Mouse (Mus musculus) gastrocnemius, adult 18-20 months (tissue): ENCODE data around the gene Olfr1264. TPM values are rescaled to one million over a fixed set of nuclear protein-coding genes. Genes with fewer than 3 reads are reported as not detected.

Experiments
- DNase-seq: peaks from one replicate; pipeline ENCODE4 v3.0.0; 2021; ENCODE audit warnings: low spot score
- long read RNA-seq, 2 experiments: library from polyadenylated mRNA; stranded (forward); transcript quantifications; one replicate each; pipeline ENCODE4 v2.0.0; 2021
- total RNA-seq, 2 experiments: library from RNA; stranded (reverse); gene quantifications; 2 replicates each; pipeline ENCODE4 v1.2.3; 2021

The Olfr1264 gene
- not detected for total RNA-seq
- long read RNA-seq, experiment 1 = 0 reads
- long read RNA-seq, experiment 2 = 0 reads

GRCm38 (mm10) chr2:90025477-90025876 is at the start of gene Olfr1264:
Olfr1264 (minus strand) TSS chr2:90025577.
- DNase-seq = no peak

DNA sequence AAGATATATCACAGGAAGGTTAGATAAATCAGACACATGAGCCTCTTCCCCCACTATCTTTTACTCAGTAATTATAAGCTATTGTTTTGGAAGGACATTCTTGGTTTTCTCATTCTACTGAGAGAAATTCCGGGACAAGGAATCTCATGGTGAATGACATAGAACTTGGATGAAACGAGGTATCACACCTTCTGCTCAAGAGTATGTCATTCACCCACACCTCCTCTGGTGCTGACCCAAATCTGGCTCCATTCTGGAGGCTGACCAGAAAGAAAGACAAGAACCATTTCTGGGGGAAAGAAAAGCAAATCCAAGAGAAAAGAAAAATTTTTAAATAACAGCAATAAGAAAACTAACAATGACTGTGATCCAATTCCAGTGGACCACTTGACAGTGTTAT is 44.7 kb upstream of the Olfr1264 start:
- DNase-seq = no peak

- no peak for DNase-seq
Observed at GRCm38 (mm10) chr2:90063494-90063893, 38.1 kb upstream of the Olfr1264 start, which contains the start of gene Olfr140. Olfr140 (minus strand) TSS chr2:90063594.

GRCm38 (mm10) chr2:90035037-90035436 is 9.7 kb upstream of the Olfr1264 start, which contains the start of gene Olfr1265:
Olfr1265 (plus strand) TSS chr2:90035337.
- no peak for DNase-seq

DNA sequence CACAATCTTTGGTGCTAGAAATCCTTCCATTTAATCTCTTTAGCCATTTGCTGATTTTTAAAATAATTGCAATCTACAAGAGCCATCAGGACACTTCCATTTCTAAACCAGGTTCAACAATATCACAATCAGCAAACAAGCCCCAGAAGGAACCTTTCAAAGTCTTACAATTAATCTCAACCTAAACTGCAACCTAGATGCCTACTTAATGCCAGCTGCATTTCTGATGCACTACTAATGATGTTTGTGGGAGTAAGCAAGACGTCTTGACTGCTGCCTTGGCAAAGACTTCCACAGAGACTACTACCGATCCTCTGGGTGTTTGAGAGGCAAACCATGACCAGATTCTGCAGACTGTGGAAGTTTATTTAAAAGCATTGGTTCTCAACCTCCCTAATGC is 13.5 kb downstream of the Olfr1264 start, which contains the start of gene Olfr1263:
Olfr1263 (plus strand) TSS at position 301 of the 400 bp plus-strand sequence.
- no peak for DNase-seq

- DNase-seq = no peak
Observed at GRCm38 (mm10) chr2:89999845-90000244, 25.5 kb downstream of the Olfr1264 start, which contains the start of gene Olfr1262. Olfr1262 (plus strand) TSS chr2:90000145.

DNA sequence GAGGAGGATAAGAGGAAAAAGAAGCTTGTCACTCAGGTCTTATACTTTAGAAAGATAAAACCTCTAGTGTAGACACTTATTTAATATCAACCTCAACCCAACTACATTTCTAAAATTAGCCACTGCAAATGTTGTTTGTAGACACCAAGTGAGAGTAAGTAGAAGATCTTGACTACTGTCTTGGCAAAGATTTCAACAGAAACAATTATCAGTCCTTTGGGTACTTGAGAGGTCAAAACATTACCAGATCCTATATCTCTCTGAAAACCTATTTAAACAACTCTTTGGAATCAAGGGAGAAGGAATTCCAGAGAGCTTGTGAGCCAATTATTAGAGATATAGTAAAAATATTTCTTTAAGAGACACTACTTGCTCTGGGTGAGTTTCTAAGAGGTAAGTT is 34.5 kb downstream of the Olfr1264 start, which contains the start of gene Olfr1261:
Olfr1261 (plus strand) TSS at position 301 of the 400 bp plus-strand sequence.
- DNase-seq = no peak

- DNase-seq = no peak
Observed at GRCm38 (mm10) chr2:89977709-89978108, 47.7 kb downstream of the Olfr1264 start.

- DNase-seq = no peak
Observed at GRCm38 (mm10) chr2:89974184-89974583, 51.2 kb downstream of the Olfr1264 start, which contains the start of gene Olfr1260. Olfr1260 (plus strand) TSS chr2:89974340.

Other genes with a start within 250 kb of the Olfr1264 start
- gene Olfr1254, start 232.0 kb downstream of the Olfr1264 start, total RNA-seq = not detected
- gene Olfr1255, start 213.5 kb downstream of the Olfr1264 start, total RNA-seq = not detected
- gene Olfr1256, start 184.0 kb downstream of the Olfr1264 start, total RNA-seq = not detected
- gene Olfr48, start 177.4 kb downstream of the Olfr1264 start, total RNA-seq = not detected
- not detected for gene Olfr1257, start 147.1 kb downstream of the Olfr1264 start, total RNA-seq
- gene Olfr1258, start 98.3 kb downstream of the Olfr1264 start, total RNA-seq = not detected
- not detected for gene Olfr1259, start 76.9 kb downstream of the Olfr1264 start, total RNA-seq
- gene Olfr1260, start 51.2 kb downstream of the Olfr1264 start, total RNA-seq = not detected
- not detected for gene Olfr1261, start 34.4 kb downstream of the Olfr1264 start, total RNA-seq
- not detected for gene Olfr1262, start 25.4 kb downstream of the Olfr1264 start, total RNA-seq
- gene Olfr1263, start 13.4 kb downstream of the Olfr1264 start, total RNA-seq = not detected
- not detected for gene Olfr1265, start 9.8 kb upstream of the Olfr1264 start, total RNA-seq
- not detected for gene Olfr140, start 38.0 kb upstream of the Olfr1264 start, total RNA-seq
- not detected for gene Olfr1269, start 95.8 kb upstream of the Olfr1264 start, total RNA-seq
- gene Olfr32, start 116.7 kb upstream of the Olfr1264 start, total RNA-seq = not detected
- not detected for gene Olfr1270, start 127.5 kb upstream of the Olfr1264 start, total RNA-seq
- gene Olfr1506, start 198.9 kb upstream of the Olfr1264 start, total RNA-seq = not detected
- gene Olfr142, start 232.0 kb upstream of the Olfr1264 start, total RNA-seq = not detected
- not detected for gene Olfr1271, start 245.5 kb upstream of the Olfr1264 start, total RNA-seq